In genomic region chr9:56041372-56042180, GRCm38 (mm10) we compare ENCODE assay signal across 8 mouse cellular contexts. TPM values are rescaled to one million over a fixed set of nuclear protein-coding genes. Genes with fewer than 3 reads are reported as not detected.
DNase-seq lines count a peak whose midpoint lies in the region; ATAC-seq and TF ChIP-seq lines count a peak whose summit lies in the region.

Gene Rcn2 (plus strand): TSS chr9:56041845.

- no peaks in the 10 kb centered on the region for H3K9me3 ChIP-seq in CH12.LX (replicated peaks; ENCODE audit: low read length)
- H3K9me3 ChIP-seq in forebrain, embryonic 11.5 days (ENCODE audit: control insufficient read depth, low read length), result no peaks in the 10 kb centered on the region
- H3K9me3 ChIP-seq in heart, embryonic 16.5 days (replicated peaks; ENCODE audit: control insufficient read depth, low read length), result no peaks in the 10 kb centered on the region
- H3K9me3 ChIP-seq in liver, embryonic 15.5 days (replicated peaks), result no peaks in the 10 kb centered on the region
- H3K9me3 ChIP-seq in neural tube, embryonic 12.5 days, result no peaks in the 10 kb centered on the region

- dilution Hi-C loops in CH12.LX (cut with MboI; ENCODE audit: extremely low pct_ligation_motif_present, extremely low pct_unique_long_range_greater_than_20kb, low sequenced_read_pairs), result no loop called here

- peak; percentile 93 for DNase-seq in CH12.LX (ENCODE audit: extremely low read depth)
- DNase-seq in c-Kit-positive CD71-positive TER-119-negative erythroid progenitor cells, embryonic 14.5 days (ENCODE audit: low read depth), result peak; percentile 75
- peak; percentile 98 for DNase-seq in forebrain, embryonic 11.5 days (ENCODE audit: low spot score)
- DNase-seq in kidney, postnatal 36 days, result peak; percentile 95 to 96
- peak; percentile 85 for DNase-seq in telencephalon, adult 2 months (ENCODE audit: low read depth, low spot score)

- in situ Hi-C loops in CH12.LX (cut with MboI; ENCODE audit: low pct_ligation_motif_present, low pct_unique_long_range_greater_than_20kb, low sequenced_read_pairs), result no loop called here

- peak within 1 kb of the TSS; percentile 57 for H3K27ac ChIP-seq in CH12.LX (ENCODE audit: insufficient read depth, low read depth)
- H3K27ac ChIP-seq in forebrain, embryonic 11.5 days (ENCODE audit: low read depth, low read length), result peak within 1 kb of the TSS; percentile 87
- H3K27ac ChIP-seq in heart, embryonic 16.5 days (ENCODE audit: low read length), result peak within 1 kb of the TSS; percentile 96
- peak within 1 kb of the TSS; percentile 66 for H3K27ac ChIP-seq in liver, embryonic 15.5 days (replicated peaks)
- peak within 1 kb of the TSS; percentile 94 for H3K27ac ChIP-seq in neural tube, embryonic 12.5 days

- H3K9ac ChIP-seq in CH12.LX (ENCODE audit: insufficient read depth, low read depth), result peak within 1 kb of the TSS; percentile 58
- H3K9ac ChIP-seq in forebrain, embryonic 11.5 days (ENCODE audit: low read length), result peak within 1 kb of the TSS; percentile 96
- H3K9ac ChIP-seq in heart, embryonic 16.5 days (ENCODE audit: low read length), result peak within 1 kb of the TSS; percentile 98
- H3K9ac ChIP-seq in liver, embryonic 15.5 days, result peak within 1 kb of the TSS; percentile 78
- peak within 1 kb of the TSS; percentile 95 for H3K9ac ChIP-seq in neural tube, embryonic 12.5 days

- peak; percentile 100 for ATAC-seq in forebrain, embryonic 11.5 days (replicated peaks; ENCODE audit: low FRiP score)
- peak; percentile 100 for ATAC-seq in heart, embryonic 16.5 days (replicated peaks; ENCODE audit: extremely low read depth, insufficient read depth, low FRiP score)
- peak; percentile 100 for ATAC-seq in liver, embryonic 15.5 days (ENCODE audit: insufficient read depth)
- ATAC-seq in neural tube, embryonic 12.5 days (ENCODE audit: low FRiP score, low read depth), result peak; percentile 100

- H3K4me2 ChIP-seq in CH12.LX (ENCODE audit: insufficient read depth, low read depth, poor library complexity, severe bottlenecking), result peak within 1 kb of the TSS; percentile 58
- H3K4me2 ChIP-seq in forebrain, embryonic 11.5 days (ENCODE audit: low read depth, low read length, severe bottlenecking), result peak within 1 kb of the TSS; percentile 54
- H3K4me2 ChIP-seq in heart, embryonic 16.5 days (ENCODE audit: low read depth, low read length), result peak within 1 kb of the TSS; percentile 68
- H3K4me2 ChIP-seq in liver, embryonic 15.5 days, result peak within 1 kb of the TSS; percentile 96
- H3K4me2 ChIP-seq in neural tube, embryonic 12.5 days (replicated peaks), result peak within 1 kb of the TSS; percentile 68

- no peak for TF ChIP-seq RAD21 in CH12.LX (IDR thresholded peaks at IDR 0.05; ENCODE audit: low read depth, low read length)

- peak within 1 kb of the TSS; percentile 50 to 77 (median 71) for H3K4me3 ChIP-seq in CH12.LX (replicated peaks in 1 of 3; ENCODE audit: low read depth in 2 of 3, low read length in 2 of 3, poor library complexity in 1 of 3)
- H3K4me3 ChIP-seq in forebrain, embryonic 11.5 days (ENCODE audit: low read depth, low read length), result peak within 1 kb of the TSS; percentile 77
- H3K4me3 ChIP-seq in heart, embryonic 16.5 days (ENCODE audit: low read length), result peak within 1 kb of the TSS; percentile 91
- H3K4me3 ChIP-seq in liver, embryonic 15.5 days (replicated peaks), result peak within 1 kb of the TSS; percentile 73
- H3K4me3 ChIP-seq in neural tube, embryonic 12.5 days, result peak within 1 kb of the TSS; percentile 64

- peaks cover 9% of the 10 kb centered on the region for H3K27me3 ChIP-seq in CH12.LX (replicated peaks)
- no peaks in the 10 kb centered on the region for H3K27me3 ChIP-seq in forebrain, embryonic 11.5 days (ENCODE audit: control insufficient read depth, insufficient read depth, low read length)
- H3K27me3 ChIP-seq in heart, embryonic 16.5 days (ENCODE audit: control insufficient read depth, insufficient read depth, low read length), result no peaks in the 10 kb centered on the region
- no peaks in the 10 kb centered on the region for H3K27me3 ChIP-seq in liver, embryonic 15.5 days
- H3K27me3 ChIP-seq in neural tube, embryonic 12.5 days (replicated peaks), result no peaks in the 10 kb centered on the region

- TF ChIP-seq CTCF in CH12.LX (conservative IDR thresholded peaks at IDR 0.05 in 1 of 2, IDR thresholded peaks at IDR 0.05 in 1 of 2; ENCODE audit: low read depth in 2 of 2, low read length in 2 of 2), result peak in 1 of 2 experiments; percentile 10; a peak in 1 of 4 replicates

- under 1% methylated on average over 47 of the region's 49 CpGs for WGBS in forebrain, embryonic 11.5 days
- under 1% methylated on average over 48 of the region's 49 CpGs for WGBS in heart, embryonic 16.5 days
- WGBS in liver, embryonic 15.5 days (ENCODE audit: insufficient replicate concordance), result under 1% methylated on average over 49 of the region's 49 CpGs
- under 1% methylated on average over 48 of the region's 49 CpGs for WGBS in neural tube, embryonic 12.5 days

- TF ChIP-seq POLR2A in CH12.LX (IDR thresholded peaks at IDR 0.05; ENCODE audit: low read depth, low read length), result peak; percentile 97

- peaks cover 4 to 18% of the 10 kb centered on the region in 2 experiments; a peak in 3 of 4 replicates for H3K4me1 ChIP-seq in CH12.LX (ENCODE audit: control insufficient read depth in 1 of 2, insufficient read depth in 2 of 2)
- 0 out of 2 replicates have a peak, but pooled peaks cover 2% of the 10 kb centered on the region for H3K4me1 ChIP-seq in forebrain, embryonic 11.5 days (replicated peaks; ENCODE audit: control insufficient read depth, insufficient read depth, low read length)
- peaks cover 8% of the 10 kb centered on the region for H3K4me1 ChIP-seq in heart, embryonic 16.5 days (ENCODE audit: control insufficient read depth, insufficient read depth, low read length)
- peaks cover 12% of the 10 kb centered on the region for H3K4me1 ChIP-seq in liver, embryonic 15.5 days (replicated peaks)
- H3K4me1 ChIP-seq in neural tube, embryonic 12.5 days, result peaks cover 10% of the 10 kb centered on the region

- H3K36me3 ChIP-seq in CH12.LX (replicated peaks in 1 of 2; ENCODE audit: control insufficient read depth in 1 of 2, insufficient read depth in 1 of 2, low read length in 1 of 2), result peaks cover 8 to 21% of the 10 kb centered on the region in 2 experiments
- peaks cover 3% of the 10 kb centered on the region for H3K36me3 ChIP-seq in forebrain, embryonic 11.5 days (ENCODE audit: control insufficient read depth, insufficient read depth, low read length)
- peaks cover 8% of the 10 kb centered on the region for H3K36me3 ChIP-seq in heart, embryonic 16.5 days (ENCODE audit: control insufficient read depth, insufficient read depth)
- H3K36me3 ChIP-seq in liver, embryonic 15.5 days (replicated peaks), result 0 out of 2 replicates have a peak, but pooled peaks cover 3% of the 10 kb centered on the region
- H3K36me3 ChIP-seq in neural tube, embryonic 12.5 days, result peaks cover 13% of the 10 kb centered on the region

- no peaks in the 10 kb centered on the region for H3K79me2 ChIP-seq in CH12.LX (replicated peaks; ENCODE audit: control insufficient read depth, extremely low read depth, insufficient read depth, poor library complexity, severe bottlenecking)

- no peak for TF ChIP-seq EP300 in CH12.LX (IDR thresholded peaks at IDR 0.05; ENCODE audit: low read length)

TF ChIP-seq in CH12.LX, 34 proteins besides CTCF, POLR2A, EP300 and RAD21:
- TF ChIP-seq JUND (conservative IDR thresholded peaks at IDR 0.05; ENCODE audit: low read depth, low read length), result no peak
- TF ChIP-seq TBP (conservative IDR thresholded peaks at IDR 0.05; ENCODE audit: low read depth, low read length), result peak; percentile 95
- TF ChIP-seq HCFC1 (IDR thresholded peaks at IDR 0.05; ENCODE audit: low read depth, low read length), result 0 out of 2 replicates have a peak, but pooled peaks have one; percentile 13
- TF ChIP-seq CHD1 (IDR thresholded peaks at IDR 0.05; ENCODE audit: low read depth, low read length), result no peak
- TF ChIP-seq SIN3A (IDR thresholded peaks at IDR 0.05; ENCODE audit: low read length), result no peak; the same call in 1 of the 2 replicates
- no peak for TF ChIP-seq E2F4 (IDR thresholded peaks at IDR 0.05; ENCODE audit: insufficient replicate concordance, low read depth, low read length)
- TF ChIP-seq NELFE (IDR thresholded peaks at IDR 0.05; ENCODE audit: low read depth, low read length), result peak; percentile 84
- 0 out of 2 replicates have a peak, but pooled peaks have one; percentile 5 for TF ChIP-seq NRF1 (IDR thresholded peaks at IDR 0.05; ENCODE audit: low read depth, low read length)
- no peak for TF ChIP-seq PAX5 (IDR thresholded peaks at IDR 0.05; ENCODE audit: low read length)
- TF ChIP-seq MAZ (IDR thresholded peaks at IDR 0.05; ENCODE audit: low read depth, low read length), result no peak
- TF ChIP-seq UBTF (IDR thresholded peaks at IDR 0.05; ENCODE audit: low read depth, low read length), result peak; percentile 94; the same call in 1 of the 2 replicates
- TF ChIP-seq MEF2A (IDR thresholded peaks at IDR 0.05; ENCODE audit: borderline replicate concordance, low read depth, low read length), result peak; percentile 37; the same call in 1 of the 2 replicates
- no peak for TF ChIP-seq ZC3H11A (IDR thresholded peaks at IDR 0.05; ENCODE audit: low read depth, low read length)
- peak; percentile 42; the same call in 1 of the 2 replicates for TF ChIP-seq CHD2 (IDR thresholded peaks at IDR 0.05; ENCODE audit: low read length)
- peak; percentile 21 for TF ChIP-seq MXI1 (IDR thresholded peaks at IDR 0.05; ENCODE audit: low read depth, low read length)
- peak; percentile 12; the same call in 1 of the 2 replicates for TF ChIP-seq ELF1 (IDR thresholded peaks at IDR 0.05; ENCODE audit: low read depth, low read length)
- peak; percentile 95 for TF ChIP-seq ZMIZ1 (IDR thresholded peaks at IDR 0.05; ENCODE audit: low read depth, low read length)
- no peak for TF ChIP-seq USF2 (conservative IDR thresholded peaks at IDR 0.05; ENCODE audit: low read depth, low read length)
- peak; percentile 66; the same call in 1 of the 2 replicates for TF ChIP-seq TCF12 (IDR thresholded peaks at IDR 0.05; ENCODE audit: low read depth, low read length)

RNA-seq across cellular contexts. Expression of gene Rcn2, which starts in this region (rescaled TPM):
- total RNA-seq in CH12.LX (2012; rRNA removed), result 16.8 and 18.5 TPM in 2 replicates
- 56.6 and 66.4 TPM in 2 replicates for total RNA-seq in CH12.LX (2014; rRNA removed)
- 28.6 and 30.8 TPM in 2 replicates for polyA plus RNA-seq in CH12.LX (2012; ENCODE audit: insufficient read length, low read depth)
- 345 and 350 TPM in 2 replicates for polyA plus RNA-seq in forebrain, embryonic 11.5 days (2014; fragmentation: Nextera tagmentation; extraction: Ambion mirVana)
- polyA plus RNA-seq in heart, embryonic 16.5 days (2015; fragmentation: Nextera tagmentation; extraction: Ambion mirVana), result 119 and 129 TPM in 2 replicates
- polyA plus RNA-seq in liver, embryonic 15.5 days (2015; fragmentation: Nextera tagmentation; extraction: Ambion mirVana), result 26.2 and 27.1 TPM in 2 replicates
- 308 and 317 TPM in 2 replicates for polyA plus RNA-seq in neural tube, embryonic 12.5 days (2016; fragmentation: Nextera tagmentation; extraction: Ambion mirVana)

Comparison
In these comparisons a context has a peak if more than half of its experiments do, and no peak if none do; other contexts are left out.
1. Peak in every context shown above with its lines: DNase-seq, ATAC-seq, H3K4me3 ChIP-seq and H3K27ac ChIP-seq.